Mouse (Mus musculus): ENCODE data around the gene Cfap65. TPM values are rescaled to one million over a fixed set of nuclear protein-coding genes. Genes with fewer than 3 reads are reported as not detected.

The Cfap65 gene
- total RNA-seq, 1 experiment from 2014 or later: 0.06 TPM

GRCm38 (mm10) chr1:74882055-74882734 is 53.2 kb downstream of the Cfap65 start:
- DNase-seq: peak; percentile 26

GRCm38 (mm10) chr1:74880785-74881360 is 54.5 kb downstream of the Cfap65 start:
- peak; percentile 73 for DNase-seq

- no peak for DNase-seq
Observed at GRCm38 (mm10) chr1:74877199-74877598, 58.2 kb downstream of the Cfap65 start.

GRCm38 (mm10) chr1:74872218-74872617 is 63.2 kb downstream of the Cfap65 start:
- no peak for DNase-seq

GRCm38 (mm10) chr1:74861783-74862182 is 73.6 kb downstream of the Cfap65 start:
- no peak for DNase-seq

GRCm38 (mm10) chr1:74859223-74859984 is 76.0 kb downstream of the Cfap65 start:
- DNase-seq: no peak

- DNase-seq: no peak
Observed at GRCm38 (mm10) chr1:74858805-74859204, 76.6 kb downstream of the Cfap65 start.

GRCm38 (mm10) chr1:74858171-74858719 is 77.2 kb downstream of the Cfap65 start:
- peak; percentile 76 for DNase-seq

GRCm38 (mm10) chr1:74857677-74858076 is 77.7 kb downstream of the Cfap65 start:
- no peak for DNase-seq

GRCm38 (mm10) chr1:74857201-74857600 is 78.2 kb downstream of the Cfap65 start:
- peak; percentile 7 for DNase-seq

- no peak for DNase-seq
Observed at GRCm38 (mm10) chr1:74856791-74857190, 78.6 kb downstream of the Cfap65 start.

GRCm38 (mm10) chr1:74856439-74856720 is 79.0 kb downstream of the Cfap65 start:
- no peak for DNase-seq

- DNase-seq: peak; percentile 2
Observed at GRCm38 (mm10) chr1:74855651-74856438, 79.6 kb downstream of the Cfap65 start.

- no peak for DNase-seq
Observed at GRCm38 (mm10) chr1:74855156-74855555, 80.2 kb downstream of the Cfap65 start.

- DNase-seq: peak; percentile 86
Observed at GRCm38 (mm10) chr1:74854306-74855056, 80.9 kb downstream of the Cfap65 start, which contains the start of gene Cdk5r2. Gene Cdk5r2, plus strand, starts transcription at chr1:74854934.

Small RNA genes within 50 kb of the gene (microRNA-seq; reads per million reads assigned to microRNA genes)
- gene Mir375: 46,841 to 49,072 reads per million in 2 experiments

Other genes starting within 250 kb of the Cfap65 start
- gene Cyp27a1, start 222.0 kb downstream of the Cfap65 start, total RNA-seq (2021): 15.5 and 16.1 TPM in 2 replicates
- not detected in 2 replicates for gene Prkag3, start 186.4 kb downstream of the Cfap65 start, total RNA-seq (2021)
- gene Wnt6, start 163.7 kb downstream of the Cfap65 start, total RNA-seq (2021): 1.8 and 2.5 TPM in 2 replicates
- gene Wnt10a, start 144.1 kb downstream of the Cfap65 start, total RNA-seq (2021): 0.27 TPM in 1 of 2 replicates, not detected in the other
- gene Cdk5r2, start 80.7 kb downstream of the Cfap65 start, total RNA-seq (2021): 4.3 and 5.1 TPM in 2 replicates
- gene Fev, start 50.2 kb downstream of the Cfap65 start, total RNA-seq (2021): 1.7 and 1.8 TPM in 2 replicates
- 2.2 TPM in 1 of 2 replicates, not detected in the other for gene Cryba2, start 42.5 kb downstream of the Cfap65 start, total RNA-seq (2021)
- 0.24 TPM in 1 of 2 replicates, not detected in the other for gene Ihh, start 16.1 kb upstream of the Cfap65 start, total RNA-seq (2021)
- 6.1 and 7.2 TPM in 2 replicates for gene Nhej1, start 189.6 kb upstream of the Cfap65 start, total RNA-seq (2021)
- 0.58 and 1.0 TPM in 2 replicates for gene Slc23a3, start 198.3 kb upstream of the Cfap65 start, total RNA-seq (2021)
- 41.2 and 48.9 TPM in 2 replicates for gene Cnppd1, start 207.1 kb upstream of the Cfap65 start, total RNA-seq (2021)
- gene Retreg2, start 207.2 kb upstream of the Cfap65 start, total RNA-seq (2021): 88.4 and 95.4 TPM in 2 replicates
- gene Zfand2b, start 233.0 kb upstream of the Cfap65 start, total RNA-seq (2021): 36.0 and 39.8 TPM in 2 replicates
- 29.9 and 33.1 TPM in 2 replicates for gene Abcb6, start 244.8 kb upstream of the Cfap65 start, total RNA-seq (2021)